Mouse (Mus musculus): ENCODE data around the gene Fam174b. TPM values are rescaled to one million over a fixed set of nuclear protein-coding genes. Genes with fewer than 3 reads are reported as not detected.

Fam174b gene
- polyA plus RNA-seq, 1 experiment from 2014 or later: 25.7 TPM

- no peaks in the 10 kb centered on the region for H3K36me3 ChIP-seq (ENCODE audit: control insufficient read depth, insufficient read depth, low read length)
- H3K4me2 ChIP-seq (ENCODE audit: low read depth, severe bottlenecking): no peak overlapping the region
- no peak overlapping the region for H3K27ac ChIP-seq (replicated peaks; ENCODE audit: low read depth, low read length)
- ATAC-seq (ENCODE audit: insufficient number of reproducible peaks, low FRiP score, low TSS enrichment, low read depth) (no peak), DNase-seq (ENCODE audit: low spot score) (no peak)
- no peak overlapping the region for H3K4me3 ChIP-seq (ENCODE audit: low read depth, low read length)
- 0 out of 2 replicates have a peak, but pooled peaks cover 2% of the 10 kb centered on the region for H3K4me1 ChIP-seq (ENCODE audit: control insufficient read depth, insufficient read depth, low read length)
- no peaks in the 10 kb centered on the region for H3K9me3 ChIP-seq (ENCODE audit: control insufficient read depth, low read length)
- H3K9ac ChIP-seq (ENCODE audit: low read length): no peak overlapping the region
- H3K27me3 ChIP-seq (ENCODE audit: control insufficient read depth, insufficient read depth, low read length): no peaks in the 10 kb centered on the region
- WGBS: 69% methylated on average over 3 of the region's 3 CpGs
These were observed 19.1 kb upstream of the Fam174b start for GRCm38 (mm10) chr7:73721046-73721445.

- Histone ChIP-seq H3K4me1 (ENCODE audit: control insufficient read depth, insufficient read depth, low read length) (no peaks in the 10 kb centered on the region), H3K9me3 (ENCODE audit: control insufficient read depth, low read length) (no peaks in the 10 kb centered on the region), H3K9ac (ENCODE audit: low read length) (no peak overlapping the region), H3K27me3 (ENCODE audit: control insufficient read depth, insufficient read depth, low read length) (no peaks in the 10 kb centered on the region), H3K4me3 (ENCODE audit: low read depth, low read length) (no peak overlapping the region), H3K36me3 (ENCODE audit: control insufficient read depth, insufficient read depth, low read length) (no peaks in the 10 kb centered on the region), H3K4me2 (ENCODE audit: low read depth, severe bottlenecking) (no peak overlapping the region), H3K27ac (replicated peaks; ENCODE audit: low read depth, low read length) (no peak overlapping the region)
- 85% methylated on average over 3 of the region's 3 CpGs for WGBS
- DNase-seq (ENCODE audit: low spot score) (no peak), ATAC-seq (ENCODE audit: insufficient number of reproducible peaks, low FRiP score, low TSS enrichment, low read depth) (no peak)
These were observed 18.3 kb upstream of the Fam174b start for GRCm38 (mm10) chr7:73721764-73722163.

- H3K9me3 ChIP-seq (ENCODE audit: control insufficient read depth, low read length): no peaks in the 10 kb centered on the region
These were observed 10.2 kb upstream of the Fam174b start for GRCm38 (mm10) chr7:73729913-73730312.

GRCm38 (mm10) chr7:73730430-73731022, 9.6 kb upstream of the Fam174b start:
- Histone ChIP-seq H3K27me3 (ENCODE audit: control insufficient read depth, insufficient read depth, low read length) (no peaks in the 10 kb centered on the region), H3K36me3 (ENCODE audit: control insufficient read depth, insufficient read depth, low read length) (no peaks in the 10 kb centered on the region), H3K4me3 (ENCODE audit: low read depth, low read length) (no peak overlapping the region), H3K9ac (ENCODE audit: low read length) (no peak overlapping the region), H3K4me1 (ENCODE audit: control insufficient read depth, insufficient read depth, low read length) (no peaks in the 10 kb centered on the region), H3K4me2 (ENCODE audit: low read depth, severe bottlenecking) (no peak overlapping the region), H3K9me3 (ENCODE audit: control insufficient read depth, low read length) (no peaks in the 10 kb centered on the region), H3K27ac (replicated peaks; ENCODE audit: low read depth, low read length) (no peak overlapping the region)
- ATAC-seq (ENCODE audit: insufficient number of reproducible peaks, low FRiP score, low TSS enrichment, low read depth) (no peak), DNase-seq (ENCODE audit: low spot score) (no peak)
- WGBS: 70% methylated on average over 10 of the region's 10 CpGs

More at GRCm38 (mm10) chr7:73729913-73730312, 10.2 kb upstream of the Fam174b start:
- DNase-seq (ENCODE audit: low spot score) (no peak), ATAC-seq (ENCODE audit: insufficient number of reproducible peaks, low FRiP score, low TSS enrichment, low read depth) (no peak)
- H3K27ac ChIP-seq (replicated peaks; ENCODE audit: low read depth, low read length): no peak overlapping the region
- H3K9ac ChIP-seq (ENCODE audit: low read length): no peak overlapping the region
- H3K4me2 ChIP-seq (ENCODE audit: low read depth, severe bottlenecking): no peak overlapping the region
- H3K4me1 ChIP-seq (ENCODE audit: control insufficient read depth, insufficient read depth, low read length): no peaks in the 10 kb centered on the region
- H3K4me3 ChIP-seq (ENCODE audit: low read depth, low read length): no peak overlapping the region
- WGBS: 63% methylated on average over 7 of the region's 7 CpGs
- H3K27me3 ChIP-seq (ENCODE audit: control insufficient read depth, insufficient read depth, low read length): no peaks in the 10 kb centered on the region
- H3K36me3 ChIP-seq (ENCODE audit: control insufficient read depth, insufficient read depth, low read length): no peaks in the 10 kb centered on the region

GRCm38 (mm10) chr7:73736046-73736445, 4.1 kb upstream of the Fam174b start:
- ATAC-seq (ENCODE audit: insufficient number of reproducible peaks, low FRiP score, low TSS enrichment, low read depth): no peak

GRCm38 (mm10) chr7:73741392-73741791, 1.3 kb downstream of the Fam174b start:
- Histone ChIP-seq H3K27ac (replicated peaks; ENCODE audit: low read depth, low read length) (no peak overlapping the region; the same call in 1 of the 2 replicates), H3K4me2 (ENCODE audit: low read depth, severe bottlenecking) (peak overlapping the region; percentile 99)

More at GRCm38 (mm10) chr7:73736046-73736445, 4.1 kb upstream of the Fam174b start:
- H3K27me3 ChIP-seq (ENCODE audit: control insufficient read depth, insufficient read depth, low read length): peaks cover 8% of the 10 kb centered on the region; the same call in 1 of the 2 replicates
- peaks cover under 1% of the 10 kb centered on the region; the same call in 1 of the 2 replicates for H3K4me1 ChIP-seq (ENCODE audit: control insufficient read depth, insufficient read depth, low read length)
- no peak overlapping the region for H3K9ac ChIP-seq (ENCODE audit: low read length)
- no peak for DNase-seq (ENCODE audit: low spot score)
- H3K4me2 ChIP-seq (ENCODE audit: low read depth, severe bottlenecking): no peak overlapping the region
- WGBS: 81% methylated on average over 2 of the region's 2 CpGs
- no peaks in the 10 kb centered on the region for H3K36me3 ChIP-seq (ENCODE audit: control insufficient read depth, insufficient read depth, low read length)
- H3K9me3 ChIP-seq (ENCODE audit: control insufficient read depth, low read length): no peaks in the 10 kb centered on the region
- H3K4me3 ChIP-seq (ENCODE audit: low read depth, low read length): no peak overlapping the region
- H3K27ac ChIP-seq (replicated peaks; ENCODE audit: low read depth, low read length): no peak overlapping the region

GRCm38 (mm10) chr7:73741841-73742240, 1.7 kb downstream of the Fam174b start:
- H3K36me3 ChIP-seq (ENCODE audit: control insufficient read depth, insufficient read depth, low read length): no peaks in the 10 kb centered on the region
- H3K9ac ChIP-seq (ENCODE audit: low read length): no peak overlapping the region; the same call in 1 of the 2 replicates
- no peak overlapping the region; the same call in 1 of the 2 replicates for H3K27ac ChIP-seq (replicated peaks; ENCODE audit: low read depth, low read length)
- ATAC-seq (ENCODE audit: insufficient number of reproducible peaks, low FRiP score, low TSS enrichment, low read depth) (no peak), DNase-seq (ENCODE audit: low spot score) (peak; percentile 26)
- H3K27me3 ChIP-seq (ENCODE audit: control insufficient read depth, insufficient read depth, low read length): peaks cover 14% of the 10 kb centered on the region; the same call in 1 of the 2 replicates
- H3K4me2 ChIP-seq (ENCODE audit: low read depth, severe bottlenecking): peak overlapping the region; percentile 99; the same call in 1 of the 2 replicates
- H3K9me3 ChIP-seq (ENCODE audit: control insufficient read depth, low read length): no peaks in the 10 kb centered on the region
- peaks cover 4% of the 10 kb centered on the region for H3K4me1 ChIP-seq (ENCODE audit: control insufficient read depth, insufficient read depth, low read length)
- 55% methylated on average over 6 of the region's 6 CpGs for WGBS
- H3K4me3 ChIP-seq (ENCODE audit: low read depth, low read length): no peak overlapping the region

More at GRCm38 (mm10) chr7:73741392-73741791, 1.3 kb downstream of the Fam174b start:
- Histone ChIP-seq H3K9me3 (ENCODE audit: control insufficient read depth, low read length) (no peaks in the 10 kb centered on the region), H3K27me3 (ENCODE audit: control insufficient read depth, insufficient read depth, low read length) (peaks cover 14% of the 10 kb centered on the region; the same call in 1 of the 2 replicates), H3K9ac (ENCODE audit: low read length) (no peak overlapping the region; the same call in 1 of the 2 replicates), H3K4me1 (ENCODE audit: control insufficient read depth, insufficient read depth, low read length) (peaks cover 4% of the 10 kb centered on the region), H3K4me3 (ENCODE audit: low read depth, low read length) (peak overlapping the region; percentile 53), H3K36me3 (ENCODE audit: control insufficient read depth, insufficient read depth, low read length) (no peaks in the 10 kb centered on the region)
- 36% methylated on average over 5 of the region's 5 CpGs for WGBS
- DNase-seq (ENCODE audit: low spot score) (peak; percentile 35), ATAC-seq (ENCODE audit: insufficient number of reproducible peaks, low FRiP score, low TSS enrichment, low read depth) (no peak)

GRCm38 (mm10) chr7:73743144-73743543, 3.0 kb downstream of the Fam174b start:
- H3K36me3 ChIP-seq (ENCODE audit: control insufficient read depth, insufficient read depth, low read length): no peaks in the 10 kb centered on the region
- H3K9ac ChIP-seq (ENCODE audit: low read length): no peak overlapping the region
- H3K4me3 ChIP-seq (ENCODE audit: low read depth, low read length): no peak overlapping the region
- H3K27me3 ChIP-seq (ENCODE audit: control insufficient read depth, insufficient read depth, low read length): peaks cover 14% of the 10 kb centered on the region; the same call in 1 of the 2 replicates
- no peaks in the 10 kb centered on the region for H3K9me3 ChIP-seq (ENCODE audit: control insufficient read depth, low read length)
- DNase-seq (ENCODE audit: low spot score) (no peak), ATAC-seq (ENCODE audit: insufficient number of reproducible peaks, low FRiP score, low TSS enrichment, low read depth) (no peak)
- WGBS: 85% methylated on average over 8 of the region's 8 CpGs
- no peak overlapping the region for H3K4me2 ChIP-seq (ENCODE audit: low read depth, severe bottlenecking)
- H3K27ac ChIP-seq (replicated peaks; ENCODE audit: low read depth, low read length): no peak overlapping the region
- H3K4me1 ChIP-seq (ENCODE audit: control insufficient read depth, insufficient read depth, low read length): peaks cover 4% of the 10 kb centered on the region
